Mouse (Mus musculus) neural tube, embryonic 11.5 days (tissue): ENCODE data around the gene Gm28048. TPM values are rescaled to one million over a fixed set of nuclear protein-coding genes. Genes with fewer than 3 reads are reported as not detected.

Source experiments
- ATAC-seq: fragments of 200-750 bp; cut with Nextera tagmentation; 2 replicates; pipeline ENCODE4 v1.8.0; 2017; ENCODE audit warnings: moderate number of reproducible peaks, mild to moderate bottlenecking, moderate TSS enrichment, moderate library complexity; ENCODE audit not compliant: insufficient read depth, low FRiP score, low TSS enrichment
- DNase-seq: peaks from one replicate; pipeline ENCODE4 v3.0.0-alpha.2; 2015; ENCODE audit warnings: low spot score
- H3K27ac ChIP-seq: fragments of 300-500 bp; sonication (generic); 2 replicates; pipeline ENCODE4 v1.5.1; 2014; ENCODE audit warnings: low read depth, mild to moderate bottlenecking, low read length
- H3K27me3 ChIP-seq: fragments of 300-500 bp; sonication (generic); 2 replicates; pipeline ENCODE4 v1.6.1; 2014; ENCODE audit warnings: mild to moderate bottlenecking, low read length, mixed read lengths; ENCODE audit not compliant: control insufficient read depth, insufficient read depth
- H3K36me3 ChIP-seq: fragments of 300-500 bp; sonication (generic); 2 replicates; pipeline ENCODE4 v1.6.1; 2014; ENCODE audit warnings: mild to moderate bottlenecking, low read length, moderate library complexity, mixed read lengths; ENCODE audit not compliant: control insufficient read depth, insufficient read depth
- H3K4me1 ChIP-seq: fragments of 300-500 bp; sonication (generic); 2 replicates; pipeline ENCODE4 v1.6.1; 2014; ENCODE audit warnings: low read length, mixed read lengths; ENCODE audit not compliant: control insufficient read depth, insufficient read depth
- H3K4me2 ChIP-seq: fragments of 300-500 bp; sonication (generic); 2 replicates; pipeline ENCODE4 v1.6.1; 2014; ENCODE audit warnings: low read depth, mild to moderate bottlenecking, moderate library complexity
- H3K4me3 ChIP-seq: fragments of 300-500 bp; sonication (generic); 2 replicates; pipeline ENCODE4 v1.5.1; 2014; ENCODE audit warnings: low read depth, low read length
- H3K9ac ChIP-seq: fragments of 300-500 bp; sonication (generic); 2 replicates; pipeline ENCODE4 v1.6.1; 2014; ENCODE audit warnings: mild to moderate bottlenecking, low read length
- H3K9me3 ChIP-seq: fragments of 300-500 bp; sonication (generic); 2 replicates; pipeline ENCODE4 v1.6.1; 2016; ENCODE audit warnings: low read length; ENCODE audit not compliant: control insufficient read depth
- WGBS: fragments of 180-500 bp; shearing (Covaris S2); extraction: QIAGEN DNeasy Blood & Tissue Kit; methylation state at CpG from one replicate; pipeline ENCODE4 v1.1.7; 2014; 5-methylcytosine and 5-hydroxymethylcytosine counted together
- polyA plus RNA-seq: library from polyadenylated mRNA; unstranded; fragments of >200 nt; fragmentation: Nextera tagmentation; extraction: Ambion mirVana; gene quantifications from 2 replicates; pipeline ENCODE4 v1.2.1, GENCODE M21; 2014

Gm28048 gene
- polyA plus RNA-seq, 1 experiment from 2014 or later: 5.9 TPM

GRCm38 (mm10) chr11:22969486-22969885 lies 12.4 kb downstream of the Gm28048 start:
- WGBS: 73% methylated on average over 6 of the region's 6 CpGs
- Histone ChIP-seq H3K4me2 (no peak overlapping the region), H3K36me3 (no peaks in the 10 kb centered on the region; the same call in 1 of the 2 replicates), H3K27me3 (no peaks in the 10 kb centered on the region), H3K4me3 (no peak overlapping the region), H3K27ac (no peak overlapping the region), H3K9ac (no peak overlapping the region), H3K9me3 (peaks cover 12% of the 10 kb centered on the region), H3K4me1 (no peaks in the 10 kb centered on the region)
- DNase-seq (no peak), ATAC-seq (no peak)

GRCm38 (mm10) chr11:22965503-22965902 lies 16.4 kb downstream of the Gm28048 start:
- no peaks in the 10 kb centered on the region for H3K4me1 ChIP-seq
- no peaks in the 10 kb centered on the region for H3K36me3 ChIP-seq
- H3K4me2 ChIP-seq: no peak overlapping the region
- H3K9me3 ChIP-seq: no peaks in the 10 kb centered on the region
- WGBS: 82% methylated on average over 4 of the region's 4 CpGs
- H3K27me3 ChIP-seq: no peaks in the 10 kb centered on the region
- no peak overlapping the region for H3K4me3 ChIP-seq
- no peak for DNase-seq
- H3K27ac ChIP-seq: no peak overlapping the region
- no peak for ATAC-seq
- no peak overlapping the region for H3K9ac ChIP-seq

- H3K36me3 ChIP-seq: no peaks in the 10 kb centered on the region
- no peaks in the 10 kb centered on the region for H3K4me1 ChIP-seq
- H3K9ac ChIP-seq: no peak overlapping the region
- 77% methylated on average over 4 of the region's 4 CpGs for WGBS
- no peak for DNase-seq
- H3K4me3 ChIP-seq: no peak overlapping the region
- H3K4me2 ChIP-seq: no peak overlapping the region
- no peak for ATAC-seq
- no peaks in the 10 kb centered on the region for H3K9me3 ChIP-seq
- no peaks in the 10 kb centered on the region for H3K27me3 ChIP-seq
- H3K27ac ChIP-seq: no peak overlapping the region
These were observed 17.5 kb downstream of the Gm28048 start for GRCm38 (mm10) chr11:22964401-22964800.

GRCm38 (mm10) chr11:22962101-22962500 lies 19.8 kb downstream of the Gm28048 start:
- Histone ChIP-seq H3K4me2 (no peak overlapping the region), H3K27ac (no peak overlapping the region), H3K9ac (no peak overlapping the region), H3K4me3 (no peak overlapping the region), H3K27me3 (no peaks in the 10 kb centered on the region), H3K9me3 (no peaks in the 10 kb centered on the region), H3K36me3 (no peaks in the 10 kb centered on the region), H3K4me1 (no peaks in the 10 kb centered on the region)
- WGBS: 88% methylated on average over 1 of the region's 1 CpGs
- ATAC-seq: no peak
- DNase-seq: no peak

GRCm38 (mm10) chr11:22957791-22958374 lies 24.0 kb downstream of the Gm28048 start:
- Histone ChIP-seq H3K9me3 (no peaks in the 10 kb centered on the region), H3K9ac (no peak overlapping the region), H3K27me3 (no peaks in the 10 kb centered on the region), H3K36me3 (no peaks in the 10 kb centered on the region), H3K4me3 (no peak overlapping the region), H3K4me2 (no peak overlapping the region), H3K27ac (no peak overlapping the region), H3K4me1 (no peaks in the 10 kb centered on the region)
- no peak for ATAC-seq
- WGBS: 91% methylated on average over 4 of the region's 4 CpGs
- no peak for DNase-seq

GRCm38 (mm10) chr11:22956830-22957229 lies 25.1 kb downstream of the Gm28048 start:
- ATAC-seq: no peak
- 67% methylated on average over 4 of the region's 4 CpGs for WGBS
- Histone ChIP-seq H3K9me3 (no peaks in the 10 kb centered on the region), H3K27me3 (no peaks in the 10 kb centered on the region), H3K36me3 (no peaks in the 10 kb centered on the region), H3K4me3 (no peak overlapping the region), H3K4me1 (no peaks in the 10 kb centered on the region), H3K27ac (no peak overlapping the region), H3K9ac (no peak overlapping the region), H3K4me2 (no peak overlapping the region)
- peak; percentile 36 for DNase-seq

GRCm38 (mm10) chr11:22956346-22956745 lies 25.5 kb downstream of the Gm28048 start:
- Histone ChIP-seq H3K9me3 (no peaks in the 10 kb centered on the region), H3K9ac (no peak overlapping the region), H3K27me3 (no peaks in the 10 kb centered on the region), H3K4me3 (no peak overlapping the region), H3K36me3 (no peaks in the 10 kb centered on the region), H3K4me1 (no peaks in the 10 kb centered on the region), H3K4me2 (no peak overlapping the region), H3K27ac (no peak overlapping the region)
- ATAC-seq (no peak), DNase-seq (no peak)
- 97% methylated on average over 6 of the region's 6 CpGs for WGBS

GRCm38 (mm10) chr11:22952668-22953067 lies 29.2 kb downstream of the Gm28048 start:
- ATAC-seq (no peak), DNase-seq (no peak)
- H3K27ac ChIP-seq: no peak overlapping the region
- WGBS: 92% methylated on average over 7 of the region's 7 CpGs
- no peaks in the 10 kb centered on the region for H3K9me3 ChIP-seq
- no peaks in the 10 kb centered on the region for H3K4me1 ChIP-seq
- no peak overlapping the region for H3K4me2 ChIP-seq
- no peaks in the 10 kb centered on the region for H3K27me3 ChIP-seq
- H3K36me3 ChIP-seq: no peaks in the 10 kb centered on the region
- no peak overlapping the region for H3K4me3 ChIP-seq
- no peak overlapping the region for H3K9ac ChIP-seq

GRCm38 (mm10) chr11:22950131-22950530 lies 31.8 kb downstream of the Gm28048 start:
- Histone ChIP-seq H3K9me3 (no peaks in the 10 kb centered on the region), H3K4me1 (no peaks in the 10 kb centered on the region), H3K27ac (no peak overlapping the region), H3K4me3 (no peak overlapping the region), H3K27me3 (no peaks in the 10 kb centered on the region), H3K36me3 (no peaks in the 10 kb centered on the region), H3K9ac (no peak overlapping the region), H3K4me2 (no peak overlapping the region)
- ATAC-seq: no peak
- 92% methylated on average over 6 of the region's 6 CpGs for WGBS
- no peak for DNase-seq
